Mouse (Mus musculus) heart, postnatal 25 days (tissue): ENCODE measurements around the gene Ank3. TPM values are rescaled to one million over a fixed set of nuclear protein-coding genes. Genes with fewer than 3 reads are reported as not detected.

ENCODE experiments used
- DNase-seq: peaks from one replicate; pipeline ENCODE4 v3.0.0; 2022; ENCODE audit warnings: low spot score
- intact Hi-C: fragments of 180-260 bp; cut with DNase I; formaldehyde crosslinking; loops from one replicate; pipeline ENCODE4 v1.15.1; 2025
- total RNA-seq, 2 experiments: library from RNA; stranded (reverse); gene quantifications; 2 replicates each; pipeline ENCODE4 v1.2.3; 2021

The Ank3 gene
- total RNA-seq, 2 experiments from 2014 or later = 77.8 to 89.0 TPM

GRCm38 (mm10) chr10:70033856-70034255 lies 635.3 kb downstream of the Ank3 start:
- intact Hi-C loops = no loop called here
- no peak for DNase-seq

GRCm38 (mm10) chr10:70039871-70040291 lies 641.3 kb downstream of the Ank3 start:
- DNase-seq = no peak
- intact Hi-C loops = no loop called here

GRCm38 (mm10) chr10:70041562-70041961 lies 643.0 kb downstream of the Ank3 start:
- intact Hi-C loops = no loop called here
- DNase-seq = no peak

- intact Hi-C loops = no loop called here
- DNase-seq = no peak
Measured at GRCm38 (mm10) chr10:70045722-70046121, 647.1 kb downstream of the Ank3 start.

GRCm38 (mm10) chr10:70049771-70050170 lies 651.2 kb downstream of the Ank3 start:
- intact Hi-C loops = no loop called here
- DNase-seq = no peak

- intact Hi-C loops = no loop called here
- no peak for DNase-seq
Measured at GRCm38 (mm10) chr10:70055291-70055690, 656.7 kb downstream of the Ank3 start.

- DNase-seq = no peak
- intact Hi-C loops = no loop called here
Measured at GRCm38 (mm10) chr10:70057064-70057463, 658.5 kb downstream of the Ank3 start.

GRCm38 (mm10) chr10:70060021-70060688 lies 661.6 kb downstream of the Ank3 start:
- no peak for DNase-seq
- intact Hi-C loops = no loop called here

- DNase-seq = no peak
- intact Hi-C loops = no loop called here
Measured at GRCm38 (mm10) chr10:70060689-70061081, 662.1 kb downstream of the Ank3 start.

GRCm38 (mm10) chr10:70063881-70064555 lies 665.4 kb downstream of the Ank3 start:
- no peak for DNase-seq
- intact Hi-C loops = no loop called here

GRCm38 (mm10) chr10:70065191-70065590 lies 666.6 kb downstream of the Ank3 start:
- intact Hi-C loops = no loop called here
- DNase-seq = no peak

- no peak for DNase-seq
Measured at GRCm38 (mm10) chr10:70066497-70067168, 668.1 kb downstream of the Ank3 start.

GRCm38 (mm10) chr10:70067169-70068115 lies 668.9 kb downstream of the Ank3 start:
- intact Hi-C loops = no loop called here
- DNase-seq = no peak

More at GRCm38 (mm10) chr10:70066497-70067168, 668.1 kb downstream of the Ank3 start:
- intact Hi-C loops = no loop called here

GRCm38 (mm10) chr10:70069321-70069720 lies 670.7 kb downstream of the Ank3 start:
- DNase-seq = no peak
- intact Hi-C loops = no loop called here

GRCm38 (mm10) chr10:70071334-70071733 lies 672.8 kb downstream of the Ank3 start:
- DNase-seq = no peak
- intact Hi-C loops = no loop called here

Other genes with a start within 250 kb of the Ank3 start
- 100 to 1,000 TPM; 113 to 183 TPM for gene Rhobtb1, start 247.3 kb upstream of the Ank3 start, total RNA-seq
- 1 to 10 TPM in 1 of 2 experiments, under 1 TPM in 1; 0.92 to 1.8 TPM for gene A930033H14Rik, start 185.7 kb upstream of the Ank3 start, total RNA-seq
- gene Cdk1, start 45.8 kb upstream of the Ank3 start, total RNA-seq = 1 to 10 TPM; 2.2 to 2.8 TPM